Mouse (Mus musculus) neural tube, embryonic 12.5 days (tissue): Measurements from ENCODE around the gene Bola1. TPM values are rescaled to one million over a fixed set of nuclear protein-coding genes. Genes with fewer than 3 reads are reported as not detected.
"Not testable (repeated sequence)": the region's sequence is repeated elsewhere in the genome, so short reads cannot be mapped to it uniquely, and the experiment has no call there.

Experiments
- ATAC-seq: fragments of 200-750 bp; cut with Nextera tagmentation; 2 replicates; pipeline ENCODE4 v1.8.0; 2017; ENCODE audit warnings: low read depth, mild to moderate bottlenecking, moderate TSS enrichment, moderate library complexity; ENCODE audit not compliant: low FRiP score
- H3K27ac ChIP-seq: fragments of 300-500 bp; sonication (generic); 2 replicates; pipeline ENCODE4 v1.5.1; 2016
- H3K27me3 ChIP-seq: fragments of 300-500 bp; sonication (generic); replicated peaks from 2 replicates; pipeline ENCODE4 v1.6.1; 2016; ENCODE audit warnings: mild to moderate bottlenecking
- H3K36me3 ChIP-seq: fragments of 300-500 bp; sonication (generic); 2 replicates; pipeline ENCODE4 v1.6.1; 2016; ENCODE audit warnings: mild to moderate bottlenecking
- H3K4me1 ChIP-seq: fragments of 300-500 bp; sonication (generic); 2 replicates; pipeline ENCODE4 v1.6.1; 2016
- H3K4me2 ChIP-seq: fragments of 300-500 bp; sonication (generic); replicated peaks from 2 replicates; pipeline ENCODE4 v1.6.1; 2016; ENCODE audit warnings: mild to moderate bottlenecking
- H3K4me3 ChIP-seq: fragments of 300-500 bp; sonication (generic); 2 replicates; pipeline ENCODE4 v1.5.1; 2016
- H3K9ac ChIP-seq: fragments of 300-500 bp; sonication (generic); 2 replicates; pipeline ENCODE4 v1.6.1; 2016; ENCODE audit warnings: mild to moderate bottlenecking
- H3K9me3 ChIP-seq: fragments of 300-500 bp; sonication (generic); 2 replicates; pipeline ENCODE4 v1.6.1; 2016; ENCODE audit warnings: mild to moderate bottlenecking
- WGBS: fragments of 180-500 bp; shearing (Covaris S2); methylation state at CpG from one replicate; pipeline ENCODE4 v1.1.7; 2016; 5-methylcytosine and 5-hydroxymethylcytosine counted together
- polyA plus RNA-seq: library from polyadenylated mRNA; unstranded; fragments of >200 nt; fragmentation: Nextera tagmentation; extraction: Ambion mirVana; gene quantifications from 2 replicates; pipeline ENCODE4 v1.2.1, GENCODE M21; 2016

The Bola1 gene
- polyA plus RNA-seq, 1 experiment from 2014 or later: 69.5 TPM

- Histone ChIP-seq H3K4me3 (no peak overlapping the region), H3K4me1 (no peaks in the 10 kb centered on the region), H3K27ac (no peak overlapping the region), H3K4me2 (no peak overlapping the region), H3K27me3 (no peaks in the 10 kb centered on the region), H3K36me3 (no peaks in the 10 kb centered on the region), H3K9ac (no peak overlapping the region), H3K9me3 (no peaks in the 10 kb centered on the region)
- ATAC-seq: no peak
- WGBS: 65% methylated on average over 2 of the region's 2 CpGs
These were observed 12.2 kb upstream of the Bola1 start for GRCm38 (mm10) chr3:96231758-96232120.

GRCm38 (mm10) chr3:96230910-96231757 is 11.6 kb upstream of the Bola1 start:
- Histone ChIP-seq H3K9ac (no peak overlapping the region), H3K9me3 (no peaks in the 10 kb centered on the region), H3K4me2 (no peak overlapping the region), H3K27me3 (no peaks in the 10 kb centered on the region), H3K27ac (no peak overlapping the region), H3K4me1 (no peaks in the 10 kb centered on the region), H3K36me3 (no peaks in the 10 kb centered on the region), H3K4me3 (no peak overlapping the region)
- ATAC-seq: no peak
- WGBS: 77% methylated on average over 4 of the region's 4 CpGs

GRCm38 (mm10) chr3:96230404-96230803 is 10.9 kb upstream of the Bola1 start:
- 76% methylated on average over 2 of the region's 2 CpGs for WGBS
- no peak overlapping the region for H3K4me3 ChIP-seq

GRCm38 (mm10) chr3:96228828-96229227 is 9.3 kb upstream of the Bola1 start:
- WGBS: 71% methylated on average over 2 of the region's 2 CpGs
- H3K9me3 ChIP-seq: no peaks in the 10 kb centered on the region
- no peak for ATAC-seq
- no peaks in the 10 kb centered on the region for H3K27me3 ChIP-seq
- H3K4me2 ChIP-seq: no peak overlapping the region
- no peaks in the 10 kb centered on the region for H3K36me3 ChIP-seq
- no peak overlapping the region for H3K9ac ChIP-seq
- H3K4me3 ChIP-seq: no peak overlapping the region
- H3K4me1 ChIP-seq: no peaks in the 10 kb centered on the region
- H3K27ac ChIP-seq: no peak overlapping the region

More at GRCm38 (mm10) chr3:96230404-96230803, 10.9 kb upstream of the Bola1 start:
- H3K4me2 ChIP-seq: no peak overlapping the region
- H3K27me3 ChIP-seq: no peaks in the 10 kb centered on the region
- H3K36me3 ChIP-seq: no peaks in the 10 kb centered on the region
- no peak for ATAC-seq
- H3K4me1 ChIP-seq: no peaks in the 10 kb centered on the region
- no peak overlapping the region for H3K27ac ChIP-seq
- no peak overlapping the region for H3K9ac ChIP-seq
- H3K9me3 ChIP-seq: no peaks in the 10 kb centered on the region

GRCm38 (mm10) chr3:96226695-96227648 is 7.5 kb upstream of the Bola1 start:
- no peaks in the 10 kb centered on the region; the same call in 1 of the 2 replicates for H3K4me1 ChIP-seq
- no peak overlapping the region for H3K4me2 ChIP-seq
- 79% methylated on average over 8 of the region's 8 CpGs for WGBS
- ATAC-seq: no peak
- H3K4me3 ChIP-seq: no peak overlapping the region
- H3K27ac ChIP-seq: no peak overlapping the region
- H3K36me3 ChIP-seq: no peaks in the 10 kb centered on the region
- H3K9ac ChIP-seq: no peak overlapping the region
- no peaks in the 10 kb centered on the region for H3K9me3 ChIP-seq
- no peaks in the 10 kb centered on the region for H3K27me3 ChIP-seq

- no peaks in the 10 kb centered on the region for H3K9me3 ChIP-seq
- ATAC-seq: no peak
- no peaks in the 10 kb centered on the region for H3K36me3 ChIP-seq
- H3K27me3 ChIP-seq: no peaks in the 10 kb centered on the region
- no peak overlapping the region for H3K4me3 ChIP-seq
- peaks cover 10% of the 10 kb centered on the region; the same call in 1 of the 2 replicates for H3K4me1 ChIP-seq
- H3K4me2 ChIP-seq: no peak overlapping the region
- H3K27ac ChIP-seq: no peak overlapping the region
- WGBS: 13% methylated on average over 2 of the region's 2 CpGs
- no peak overlapping the region for H3K9ac ChIP-seq
These were observed 5.9 kb upstream of the Bola1 start for GRCm38 (mm10) chr3:96225421-96225820.

- H3K4me3 ChIP-seq: no peak overlapping the region
- no peaks in the 10 kb centered on the region for H3K9me3 ChIP-seq
- no peak for ATAC-seq
- H3K27me3 ChIP-seq: no peaks in the 10 kb centered on the region
- H3K4me1 ChIP-seq: peaks cover 17% of the 10 kb centered on the region; the same call in 1 of the 2 replicates
- 93% methylated on average over 4 of the region's 4 CpGs for WGBS
- no peak overlapping the region for H3K27ac ChIP-seq
- H3K36me3 ChIP-seq: no peaks in the 10 kb centered on the region
- H3K9ac ChIP-seq: no peak overlapping the region
- peak overlapping the region; percentile 80; the same call in 1 of the 2 replicates for H3K4me2 ChIP-seq
These were observed 3.3 kb upstream of the Bola1 start for GRCm38 (mm10) chr3:96222774-96223173.

- Histone ChIP-seq H3K9ac (peak overlapping the region; percentile 73), H3K4me2 (peak overlapping the region; percentile 80), H3K27me3 (no peaks in the 10 kb centered on the region), H3K27ac (peak overlapping the region; percentile 94), H3K36me3 (no peaks in the 10 kb centered on the region), H3K4me1 (peaks cover 17% of the 10 kb centered on the region; the same call in 1 of the 2 replicates), H3K4me3 (peak overlapping the region; percentile 65), H3K9me3 (no peaks in the 10 kb centered on the region)
- WGBS: 20% methylated on average over 9 of the region's 9 CpGs
- ATAC-seq: no peak
These were observed 2.1 kb upstream of the Bola1 start for GRCm38 (mm10) chr3:96221640-96222038.

GRCm38 (mm10) chr3:96220765-96221639 is 1.5 kb upstream of the Bola1 start, which contains the start of the genes Hist2h2ac and Hist2h2be:
Gene Hist2h2ac (minus strand): TSS chr3:96220880.
Gene Hist2h2be (plus strand): TSS chr3:96221119.
- Histone ChIP-seq H3K4me3 (peak within 1 kb of the TSS; percentile 65), H3K27ac (peak within 1 kb of the TSS; percentile 94), H3K4me2 (peak within 1 kb of the TSS; percentile 80), H3K27me3 (no peaks in the 10 kb centered on the region), H3K4me1 (peaks cover 17% of the 10 kb centered on the region; the same call in 1 of the 2 replicates), H3K9me3 (no peaks in the 10 kb centered on the region), H3K36me3 (no peaks in the 10 kb centered on the region), H3K9ac (peak within 1 kb of the TSS; percentile 73)
- ATAC-seq: peak; percentile 77
- WGBS: under 1% methylated on average over 43 of the region's 43 CpGs

- not testable (repeated sequence) for H3K27me3 ChIP-seq, H3K36me3 ChIP-seq, H3K9me3 ChIP-seq
- under 1% methylated on average over 32 of the region's 47 CpGs for WGBS
- ATAC-seq: peak; percentile 37
- Histone ChIP-seq H3K27ac (peak overlapping the region; percentile 94), H3K4me3 (peak overlapping the region; percentile 65), H3K9ac (peak overlapping the region; percentile 73), H3K4me1 (peaks cover 17% of the 10 kb centered on the region; the same call in 1 of the 2 replicates), H3K4me2 (peak overlapping the region; percentile 80)
These were observed 739 bp upstream of the Bola1 start for GRCm38 (mm10) chr3:96220131-96220764.

- H3K4me2 ChIP-seq: peak overlapping the region; percentile 80
- ATAC-seq: peak; percentile 52
- H3K4me3 ChIP-seq: peak overlapping the region; percentile 65
- peak overlapping the region; percentile 46 for H3K27ac ChIP-seq
- peak overlapping the region; percentile 53 for H3K9ac ChIP-seq
- H3K36me3 ChIP-seq: no peaks in the 10 kb centered on the region
- H3K27me3 ChIP-seq: no peaks in the 10 kb centered on the region
- no peaks in the 10 kb centered on the region for H3K9me3 ChIP-seq
- under 1% methylated on average over 12 of the region's 12 CpGs for WGBS
- H3K4me1 ChIP-seq: peaks cover 17% of the 10 kb centered on the region; the same call in 1 of the 2 replicates
These were observed 293 bp downstream of the Bola1 start for GRCm38 (mm10) chr3:96219191-96219641.
